20 mouse cellular contexts compared by ENCODE assay signal in the genomic region with DNA sequence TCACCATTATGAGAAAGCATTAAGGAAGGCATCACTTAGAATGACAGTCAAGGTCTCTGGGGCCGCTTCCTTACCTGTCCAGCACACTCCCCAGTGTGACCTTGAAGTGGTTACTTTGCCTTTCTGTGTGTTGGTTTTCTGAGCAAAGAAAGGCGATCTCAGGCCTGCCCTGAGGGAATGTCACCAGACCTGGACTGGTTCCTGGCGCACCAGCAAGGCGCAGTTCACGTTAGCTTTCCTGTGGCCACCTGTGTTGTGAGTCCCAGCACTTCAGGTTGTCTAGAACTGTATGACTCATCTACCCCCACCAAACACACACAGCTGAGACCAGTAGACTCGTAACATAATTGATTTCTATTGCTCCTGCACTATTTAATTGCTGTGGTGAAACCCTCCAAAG.
A peak's percentile ranks its signal among the peaks of the same experiment; 100 is the strongest.
DNase-seq lines count a peak whose midpoint lies in the region; ATAC-seq and TF ChIP-seq lines count a peak whose summit lies in the region.
"Had no signal": no experiment of that assay in that cellular context is flagged by ENCODE, and none has a peak within 500 bp of the region (broad histone marks: within the 10 kb centered on the region; RNA-seq: fewer than 3 reads in every experiment).

No protein-coding gene starts in this region.

- H3K36me3 ChIP-seq in heart, embryonic 11.5 days (ENCODE audit: control insufficient read depth, insufficient read depth, low read length) = no peaks in the 10 kb centered on the region
- H3K36me3 ChIP-seq in ES-Bruce4 (ENCODE audit: control insufficient read depth, insufficient read depth, low read length, poor library complexity, severe bottlenecking) = no peaks in the 10 kb centered on the region
- H3K36me3 ChIP-seq in midbrain, embryonic 14.5 days (ENCODE audit: control insufficient read depth, insufficient read depth, low read length) = no peaks in the 10 kb centered on the region
- H3K36me3 ChIP-seq: embryonic facial prominence, embryonic 12.5 days; forebrain, embryonic 12.5 days had no signal

- ATAC-seq in heart, embryonic 11.5 days (replicated peaks; ENCODE audit: insufficient number of reproducible peaks, low FRiP score, low TSS enrichment) = no peak
- no peak for ATAC-seq in midbrain, embryonic 14.5 days (ENCODE audit: low FRiP score, low TSS enrichment)
- ATAC-seq: CD4-positive, CD25-positive, alpha-beta regulatory T cell, adult 4 months; Patski had no signal

- peak; percentile 93 for TF ChIP-seq EP300 in ES-Bruce4 (IDR thresholded peaks at IDR 0.05; ENCODE audit: insufficient read depth, low read depth, low read length)

- H3K9me3 ChIP-seq in heart, embryonic 11.5 days (replicated peaks; ENCODE audit: control insufficient read depth, low read length) = no peaks in the 10 kb centered on the region
- H3K9me3 ChIP-seq in ES-Bruce4 (replicated peaks; ENCODE audit: control insufficient read depth, insufficient read depth, low read length, poor library complexity, severe bottlenecking) = no peaks in the 10 kb centered on the region
- H3K9me3 ChIP-seq in midbrain, embryonic 14.5 days (ENCODE audit: control insufficient read depth, low read length) = no peaks in the 10 kb centered on the region
- H3K9me3 ChIP-seq: embryonic facial prominence, embryonic 10.5 days; embryonic facial prominence, embryonic 12.5 days; forebrain, embryonic 12.5 days; G1E had no signal

- H3K27me3 ChIP-seq in heart, embryonic 11.5 days (ENCODE audit: control insufficient read depth, insufficient read depth, low read length) = no peaks in the 10 kb centered on the region
- H3K27me3 ChIP-seq in ES-Bruce4 (ENCODE audit: control insufficient read depth, insufficient read depth, low read length, poor library complexity, severe bottlenecking) = no peaks in the 10 kb centered on the region
- no peaks in the 10 kb centered on the region for H3K27me3 ChIP-seq in midbrain, embryonic 14.5 days (ENCODE audit: control insufficient read depth, insufficient read depth, low read length)
- H3K27me3 ChIP-seq: CH12.LX; embryonic facial prominence, embryonic 12.5 days; forebrain, embryonic 12.5 days; Patski had no signal

- H3K9ac ChIP-seq in heart, embryonic 11.5 days (ENCODE audit: low read depth, low read length) = no peak overlapping the region
- H3K9ac ChIP-seq in ES-Bruce4 (ENCODE audit: low read depth, poor library complexity, severe bottlenecking) = no peak overlapping the region
- H3K9ac ChIP-seq in midbrain, embryonic 14.5 days (replicated peaks; ENCODE audit: low read length) = no peak overlapping the region
- H3K9ac ChIP-seq: embryonic facial prominence, embryonic 12.5 days; forebrain, embryonic 12.5 days had no signal

- no peak overlapping the region for H3K27ac ChIP-seq in heart, embryonic 11.5 days (ENCODE audit: low read depth, low read length)
- no peak overlapping the region for H3K27ac ChIP-seq in ES-Bruce4 (ENCODE audit: insufficient read depth, low read length)
- H3K27ac ChIP-seq in midbrain, embryonic 14.5 days (replicated peaks; ENCODE audit: low read depth, low read length) = no peak overlapping the region
- H3K27ac ChIP-seq: embryonic facial prominence, embryonic 10.5 days; embryonic facial prominence, embryonic 12.5 days; forebrain, embryonic 12.5 days had no signal

- H3K4me2 ChIP-seq in heart, embryonic 11.5 days = no peak overlapping the region
- H3K4me2 ChIP-seq in midbrain, embryonic 14.5 days (ENCODE audit: low read length) = no peak overlapping the region
- H3K4me2 ChIP-seq: embryonic facial prominence, embryonic 12.5 days; forebrain, embryonic 12.5 days had no signal

- H3K4me1 ChIP-seq in heart, embryonic 11.5 days (ENCODE audit: control insufficient read depth, insufficient read depth, low read length) = 0 out of 2 replicates have a peak, but pooled peaks cover 3% of the 10 kb centered on the region
- peaks cover 2% of the 10 kb centered on the region for H3K4me1 ChIP-seq in ES-Bruce4 (ENCODE audit: control insufficient read depth, insufficient read depth, low read length)
- H3K4me1 ChIP-seq in midbrain, embryonic 14.5 days (ENCODE audit: control insufficient read depth, insufficient read depth, low read length) = no peaks in the 10 kb centered on the region
- H3K4me1 ChIP-seq: embryonic facial prominence, embryonic 10.5 days; embryonic facial prominence, embryonic 12.5 days had no signal

- no peak for TF ChIP-seq POLR2A in ES-Bruce4 (IDR thresholded peaks at IDR 0.05; ENCODE audit: insufficient read depth, low read length)

- TF ChIP-seq CTCF in ES-Bruce4 (IDR thresholded peaks at IDR 0.05; ENCODE audit: low read depth, low read length) = no peak

- H3K4me3 ChIP-seq in heart, embryonic 11.5 days (ENCODE audit: low read depth, low read length) = no peak overlapping the region
- H3K4me3 ChIP-seq in ES-Bruce4 (ENCODE audit: low read depth, low read length) = no peak overlapping the region
- no peak overlapping the region for H3K4me3 ChIP-seq in midbrain, embryonic 14.5 days (replicated peaks; ENCODE audit: low read depth, low read length)
- H3K4me3 ChIP-seq: embryonic facial prominence, embryonic 10.5 days; embryonic facial prominence, embryonic 12.5 days; forebrain, embryonic 12.5 days had no signal

- peak; percentile 54 for DNase-seq in heart, adult 11 months
- DNase-seq in ZHBTc4 (ENCODE audit: low read depth, low spot score) = peak; percentile 43
- DNase-seq in midbrain, embryonic 14.5 days = no peak
- DNase-seq in adrenal gland, postnatal 25 days = no peak
- DNase-seq: adrenal gland, adult 2 months; adrenal gland, postnatal 10 days; adrenal gland, postnatal 36 days; B cell, adult 2 months; cerebellum, adult 11-12 months; cerebellum, adult 9-10 months; cerebellum, postnatal 10 days had no signal

- WGBS in heart, embryonic 11.5 days (ENCODE audit: insufficient replicate concordance) = 84% methylated on average over 6 of the region's 6 CpGs
- 96% methylated on average over 6 of the region's 6 CpGs for WGBS in midbrain, embryonic 14.5 days

Comparison
In these comparisons a context has a peak if more than half of its experiments do, and no peak if none do; other contexts are left out.
1. DNase-seq: peak in heart, adult 11 months (single experiment) and ZHBTc4 (single experiment); none in midbrain, embryonic 14.5 days (single experiment) and adrenal gland, postnatal 25 days (single experiment).